Mouse (Mus musculus): Measurements from ENCODE around the gene Gm44579. TPM values are rescaled to one million over a fixed set of nuclear protein-coding genes. Genes with fewer than 3 reads are reported as not detected.

The Gm44579 gene
- total RNA-seq, 2 experiments from 2014 or later, result not detected

GRCm38 (mm10) chr15:98170365-98170764 is 50.4 kb downstream of the Gm44579 start:
- no peak for DNase-seq
- intact Hi-C loops (cut with DNase I), result no loop called here

DNA sequence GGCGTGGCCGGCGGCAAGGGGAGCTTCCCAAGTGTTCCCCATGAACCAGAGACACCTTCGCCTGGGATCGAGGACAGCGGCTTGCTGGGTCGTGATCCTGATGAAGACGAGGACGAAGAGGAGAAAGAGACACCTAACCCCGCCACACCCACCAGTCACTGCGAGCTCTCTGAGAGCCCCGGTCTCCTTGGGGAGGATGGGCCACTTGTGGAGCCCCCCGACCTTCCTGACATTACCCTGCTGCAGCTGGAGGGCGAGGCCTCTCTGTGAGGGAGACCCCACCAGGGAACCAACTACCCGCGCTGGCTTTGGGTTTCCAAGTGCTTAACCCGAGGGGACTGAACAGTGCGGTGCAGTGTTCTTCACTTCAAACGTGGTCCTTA is 52.2 kb downstream of the Gm44579 start:
- DNase-seq, result no peak
- intact Hi-C loops (cut with DNase I), result loop anchor here (10.0 kb wide), 1 partner anchor 346 kb away; no protein-coding TSS in a partner anchor

- DNase-seq, result peak; percentile 89
- intact Hi-C loops (cut with DNase I), result loop anchor here (10.0 kb wide), 1 partner anchor 347 kb away; no protein-coding TSS in a partner anchor
Observed at GRCm38 (mm10) chr15:98167645-98168621, 52.8 kb downstream of the Gm44579 start.

GRCm38 (mm10) chr15:98166963-98167644 is 53.7 kb downstream of the Gm44579 start, which contains the start of gene Ccdc184:
TSS of gene Ccdc184 (plus strand) at chr15:98167158.
- intact Hi-C loops (cut with DNase I), result loop anchor here (10.0 kb wide), 1 partner anchor 348 kb away; no protein-coding TSS in a partner anchor
- no peak for DNase-seq

- intact Hi-C loops (cut with DNase I), result loop anchor here (10.0 kb wide), 1 partner anchor 349 kb away; no protein-coding TSS in a partner anchor
- no peak for DNase-seq
Observed at GRCm38 (mm10) chr15:98165525-98165924, 55.3 kb downstream of the Gm44579 start, which contains the start of gene Asb8. TSS of gene Asb8 (minus strand) at chr15:98165625.

DNA sequence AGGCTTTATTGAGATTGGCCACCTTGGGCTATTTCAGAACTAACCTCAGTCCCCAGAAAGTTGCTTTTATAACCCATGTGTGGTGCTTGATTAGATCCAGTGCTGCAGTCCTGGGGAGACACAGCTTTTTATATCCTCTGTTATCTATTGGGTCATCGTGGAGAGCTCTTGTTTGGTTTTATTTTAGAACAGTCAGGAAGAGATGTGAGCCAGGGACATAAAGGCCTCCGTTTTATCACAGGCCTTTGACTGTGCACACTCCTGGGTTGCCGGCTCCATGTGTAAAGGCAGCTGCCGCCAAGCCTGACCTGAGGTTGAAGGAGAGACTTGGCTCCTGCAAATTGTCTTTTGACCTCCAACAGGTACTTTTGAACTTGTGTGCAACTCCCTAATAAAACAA is 58.2 kb downstream of the Gm44579 start:
- intact Hi-C loops (cut with DNase I), result loop anchor here (10.0 kb wide), 1 partner anchor 352 kb away; no protein-coding TSS in a partner anchor
- DNase-seq, result no peak

GRCm38 (mm10) chr15:98161026-98161805 is 59.6 kb downstream of the Gm44579 start:
- intact Hi-C loops (cut with DNase I), result loop anchor here (10.0 kb wide), 1 partner anchor 354 kb away; no protein-coding TSS in a partner anchor
- DNase-seq, result no peak

GRCm38 (mm10) chr15:98157253-98157652 is 63.5 kb downstream of the Gm44579 start:
- intact Hi-C loops (cut with DNase I), result no loop called here
- no peak for DNase-seq

GRCm38 (mm10) chr15:98155944-98156343 is 64.8 kb downstream of the Gm44579 start:
- intact Hi-C loops (cut with DNase I), result no loop called here
- no peak for DNase-seq

- intact Hi-C loops (cut with DNase I), result no loop called here
- no peak for DNase-seq
Observed at GRCm38 (mm10) chr15:98155272-98155671, 65.5 kb downstream of the Gm44579 start.

DNA sequence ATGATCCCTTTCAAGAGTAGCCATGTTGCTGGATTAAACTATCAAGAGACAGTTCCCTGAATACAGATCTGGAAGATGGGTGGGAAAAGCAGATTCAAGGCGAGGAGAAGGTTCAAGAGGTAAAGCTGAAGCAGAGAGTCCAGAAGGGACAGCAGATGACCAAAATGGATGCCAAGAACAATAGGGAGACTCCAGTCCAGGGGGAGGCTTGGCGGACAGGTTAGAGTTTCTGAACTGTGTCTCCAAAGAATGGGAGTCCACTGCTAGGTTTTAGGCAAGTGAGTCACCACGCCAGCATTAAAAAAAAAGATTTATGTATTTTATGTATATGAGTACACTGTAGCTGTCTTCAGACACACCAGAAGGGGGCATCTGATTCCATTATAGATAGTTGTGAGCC is 66.1 kb downstream of the Gm44579 start:
- intact Hi-C loops (cut with DNase I), result no loop called here
- no peak for DNase-seq

DNA sequence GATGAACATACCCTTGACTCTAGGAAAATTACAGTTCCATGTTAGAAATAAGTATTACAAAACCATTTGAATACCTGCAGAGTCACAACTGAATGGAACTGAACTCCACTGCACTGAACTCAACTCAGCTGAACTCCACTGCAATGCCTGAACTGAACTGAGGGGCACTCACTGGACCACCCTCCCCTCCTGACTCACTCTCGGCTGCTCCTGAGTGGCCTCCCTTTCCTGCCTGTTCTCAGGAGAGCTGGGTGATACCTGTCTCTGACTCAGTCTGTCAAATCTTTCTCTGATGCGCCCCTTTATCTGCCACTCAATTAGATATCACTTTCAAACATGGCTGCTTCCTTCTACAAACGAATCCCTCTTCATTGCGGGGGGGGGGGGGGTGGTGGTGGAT is 66.6 kb downstream of the Gm44579 start:
- no peak for DNase-seq
- intact Hi-C loops (cut with DNase I), result no loop called here

- intact Hi-C loops (cut with DNase I), result loop anchor here (2.0 kb wide), 1 partner anchor 61 kb away; the partner anchor contains the start of genes Pfkm and Senp1
- no peak for DNase-seq
Observed at GRCm38 (mm10) chr15:98153625-98154024, 67.2 kb downstream of the Gm44579 start.

DNA sequence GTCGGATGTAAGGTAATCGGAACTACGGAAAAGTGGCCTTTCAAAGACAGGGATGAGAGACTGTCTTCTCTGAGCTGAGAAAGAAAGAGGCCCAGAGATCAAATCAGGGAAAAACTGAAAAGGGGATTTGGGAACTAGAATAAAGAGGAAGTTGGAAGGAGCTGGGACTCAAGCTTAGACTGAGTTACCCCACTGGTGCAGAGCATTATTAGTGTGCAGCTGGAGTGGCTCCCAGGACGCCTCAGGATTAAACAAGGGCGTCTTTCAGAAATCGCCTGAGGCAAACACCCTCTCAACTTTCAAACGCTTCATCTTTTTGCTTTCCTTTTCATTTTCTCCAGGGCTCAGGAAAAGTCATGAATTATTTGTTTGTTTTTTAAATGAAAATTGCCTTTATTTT is 67.9 kb downstream of the Gm44579 start:
- no peak for DNase-seq
- intact Hi-C loops (cut with DNase I), result loop anchor here (2.0 kb wide), 1 partner anchor 60 kb away; the partner anchor contains the start of genes Pfkm and Senp1

DNA sequence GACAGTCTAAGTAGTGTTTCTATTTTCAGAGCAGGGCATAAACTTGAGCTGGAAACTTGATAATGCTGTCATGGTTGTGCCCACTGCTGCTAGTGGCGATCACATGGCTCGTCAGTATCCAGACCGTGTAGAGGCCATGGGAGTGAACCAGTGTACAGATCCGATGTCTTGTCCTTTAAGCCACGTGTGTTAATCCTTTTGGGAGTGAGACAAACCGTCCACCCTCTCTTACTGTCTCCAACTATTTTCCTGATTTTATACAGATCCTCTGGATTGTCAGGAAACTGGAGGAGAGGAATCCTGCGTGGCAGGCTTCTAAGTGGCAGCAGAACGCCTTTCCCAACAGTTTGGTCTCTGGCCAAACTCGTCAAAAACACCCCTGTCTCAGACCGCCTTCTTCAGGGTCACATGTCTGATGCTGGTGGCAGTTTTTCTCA is 71.6 kb downstream of the Gm44579 start:
- intact Hi-C loops (cut with DNase I), result no loop called here
- no peak for DNase-seq

DNA sequence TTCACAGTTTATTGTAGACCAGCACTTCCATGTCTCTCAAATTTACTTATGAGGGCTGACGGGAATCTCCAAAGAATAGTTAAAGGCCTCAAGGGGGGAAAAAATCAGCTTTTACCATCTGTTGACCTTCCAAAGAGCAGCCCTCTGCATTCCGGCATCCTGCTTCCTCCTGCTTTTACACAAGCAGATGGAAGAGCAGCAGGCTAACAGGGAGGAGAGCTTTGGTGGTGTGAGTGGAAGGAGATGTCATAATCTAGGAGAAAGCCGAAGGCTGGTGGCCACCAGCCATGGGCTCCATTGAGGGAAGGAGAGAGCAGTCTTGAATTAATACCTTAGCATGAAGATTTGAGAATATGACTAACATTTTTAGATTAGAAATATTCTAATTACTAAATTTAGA is 72.4 kb downstream of the Gm44579 start:
- no peak for DNase-seq
- intact Hi-C loops (cut with DNase I), result no loop called here

GRCm38 (mm10) chr15:98145559-98146181 is 75.1 kb downstream of the Gm44579 start:
- DNase-seq, result peak; percentile 96
- intact Hi-C loops (cut with DNase I), result no loop called here

DNA sequence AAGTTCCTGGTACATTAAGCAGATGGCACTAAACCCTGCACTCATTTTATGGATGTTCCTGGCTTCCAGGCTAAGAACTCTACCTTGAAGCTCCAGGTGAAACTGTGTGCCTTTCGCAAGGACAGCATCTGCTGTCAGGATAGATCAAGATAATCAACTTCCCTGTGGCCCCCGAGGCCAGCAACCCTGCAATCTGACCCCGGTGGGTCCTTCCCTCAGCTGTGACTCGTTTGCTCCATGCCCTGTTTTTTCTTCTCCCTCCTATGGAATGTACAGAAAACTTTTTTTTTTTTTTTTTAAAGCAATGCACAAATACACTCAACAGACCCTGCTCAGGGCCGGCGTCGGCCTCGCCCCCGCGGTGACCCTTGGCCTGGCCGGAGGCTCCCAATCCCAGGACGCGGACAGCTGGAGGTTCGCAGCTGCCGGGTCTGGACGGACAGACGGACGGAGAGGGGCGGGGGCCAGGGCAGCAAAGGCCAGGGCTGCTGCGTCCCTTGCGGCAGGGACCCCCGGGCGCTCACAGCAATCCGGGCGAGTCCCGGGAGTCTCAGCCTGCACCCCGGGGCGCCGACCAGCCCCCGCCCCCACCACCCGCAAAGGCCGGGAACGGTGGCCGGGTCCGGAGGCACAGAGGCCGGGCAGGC is 75.8 kb downstream of the Gm44579 start:
- peak; percentile 43 for DNase-seq
- intact Hi-C loops (cut with DNase I), result no loop called here

DNA sequence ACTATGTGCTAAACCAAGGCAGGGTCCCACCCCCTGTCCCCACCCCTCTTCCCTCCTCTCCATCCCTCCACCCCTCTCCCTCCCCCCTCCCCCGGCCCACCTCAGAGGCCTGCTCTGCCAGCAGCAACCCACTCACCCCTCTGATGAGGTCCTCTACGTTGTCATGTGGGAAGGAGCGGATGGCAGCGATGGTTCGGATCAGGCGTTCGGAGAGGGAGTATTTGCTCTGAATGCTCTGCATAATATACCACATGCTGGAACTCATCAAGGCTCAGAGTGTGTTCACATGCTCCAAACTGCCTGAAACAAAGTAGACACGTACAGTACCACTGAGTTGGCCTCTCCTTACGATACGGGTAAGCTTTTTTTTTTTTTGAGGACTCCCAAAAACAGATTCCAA is 78.3 kb downstream of the Gm44579 start:
- DNase-seq, result no peak
- intact Hi-C loops (cut with DNase I), result no loop called here
